Mouse (Mus musculus): ENCODE measurements around the gene Srrt. TPM values are rescaled to one million over a fixed set of nuclear protein-coding genes. Genes with fewer than 3 reads are reported as not detected.

Srrt gene
- total RNA-seq, 1 experiment from 2014 or later: 326 TPM

DNA sequence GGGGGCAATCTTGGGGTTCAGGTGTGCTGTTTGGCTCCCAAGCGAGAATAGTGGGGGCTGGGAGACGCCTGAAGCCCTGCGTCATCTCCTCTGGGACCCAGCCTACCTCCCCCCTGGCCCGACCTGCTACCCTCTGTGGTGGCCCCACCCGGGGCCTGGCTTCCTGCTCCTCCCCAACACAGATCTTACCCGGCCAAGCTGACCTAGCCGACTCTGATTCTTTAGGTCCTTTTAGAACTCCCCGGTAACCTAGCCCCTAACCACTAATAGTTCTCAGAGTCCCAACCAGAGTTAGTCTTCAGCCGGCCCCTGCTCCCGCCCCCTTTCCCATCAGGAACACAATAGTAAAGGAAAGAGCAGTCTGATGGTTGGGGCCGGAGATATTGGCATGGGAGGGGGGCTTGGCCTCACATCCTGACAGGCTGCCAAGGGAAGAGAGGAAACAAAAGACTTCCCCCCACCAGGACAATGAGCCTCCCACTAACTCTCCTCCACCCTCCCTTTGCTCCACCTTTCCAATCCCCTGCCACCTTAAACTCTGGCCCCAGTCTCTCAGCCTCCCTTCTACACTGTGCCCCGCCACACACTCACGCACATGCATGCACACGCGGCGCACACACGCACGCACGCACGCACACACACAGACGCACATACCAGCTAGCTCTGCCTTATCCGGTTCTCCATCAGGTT, 32.0 kb upstream of the Srrt start:
- ATAC-seq (ENCODE audit: extremely low read depth, insufficient number of reproducible peaks, low FRiP score, poor library complexity, severe bottlenecking): no peak

DNA sequence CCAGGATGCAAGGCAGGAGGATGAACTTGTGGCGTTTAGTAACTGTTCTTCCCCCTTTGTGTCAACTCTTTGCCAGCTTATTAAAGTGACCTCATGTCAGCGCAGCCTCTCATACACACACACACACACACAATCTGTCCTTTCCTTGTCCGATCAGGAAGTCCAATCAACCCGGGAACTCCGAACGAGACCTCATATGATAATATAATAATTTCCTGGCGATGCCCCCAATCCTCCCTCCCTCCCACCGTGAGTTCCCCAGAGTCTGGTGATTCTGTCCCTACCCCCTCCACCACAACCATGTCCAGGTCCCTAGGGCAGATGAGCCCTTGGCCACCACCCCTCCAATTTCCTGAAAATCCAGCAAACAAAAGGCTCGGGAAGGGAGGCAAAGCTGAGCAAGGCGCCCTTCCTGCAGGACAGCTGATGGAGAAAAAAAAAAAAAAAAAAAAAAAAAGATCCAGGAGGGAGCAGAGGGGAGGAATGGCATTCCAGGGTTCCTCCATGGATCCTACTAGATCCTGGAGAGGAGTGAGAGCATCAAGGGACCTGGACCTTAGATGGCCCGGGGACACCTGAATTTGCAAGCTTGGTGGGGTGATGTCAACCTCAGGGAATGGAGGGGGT, 31.3 kb upstream of the Srrt start:
- ATAC-seq (ENCODE audit: extremely low read depth, insufficient number of reproducible peaks, low FRiP score, poor library complexity, severe bottlenecking): no peak

DNA sequence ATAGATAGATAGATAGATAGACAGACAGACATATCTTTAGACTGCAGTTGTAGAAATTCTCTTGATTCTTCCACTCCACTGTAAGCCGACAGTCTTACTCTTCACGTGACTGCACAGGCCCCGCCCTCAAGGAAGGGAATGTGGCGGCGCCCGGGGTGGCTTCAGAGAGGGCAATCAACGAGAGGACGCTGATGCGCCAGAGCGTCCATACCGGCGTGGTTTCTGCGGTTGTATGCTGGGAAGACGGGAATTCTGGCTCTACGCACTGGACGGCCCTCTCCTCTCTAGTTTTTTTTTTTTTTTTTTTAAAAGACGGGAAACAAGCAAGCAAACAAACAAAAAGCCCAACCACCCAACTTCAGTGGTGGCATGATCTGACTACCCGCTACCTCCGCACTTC, 30.8 kb upstream of the Srrt start:
- peak; percentile 47; the same call in 1 of the 2 replicates for ATAC-seq (ENCODE audit: extremely low read depth, insufficient number of reproducible peaks, low FRiP score, poor library complexity, severe bottlenecking)

DNA sequence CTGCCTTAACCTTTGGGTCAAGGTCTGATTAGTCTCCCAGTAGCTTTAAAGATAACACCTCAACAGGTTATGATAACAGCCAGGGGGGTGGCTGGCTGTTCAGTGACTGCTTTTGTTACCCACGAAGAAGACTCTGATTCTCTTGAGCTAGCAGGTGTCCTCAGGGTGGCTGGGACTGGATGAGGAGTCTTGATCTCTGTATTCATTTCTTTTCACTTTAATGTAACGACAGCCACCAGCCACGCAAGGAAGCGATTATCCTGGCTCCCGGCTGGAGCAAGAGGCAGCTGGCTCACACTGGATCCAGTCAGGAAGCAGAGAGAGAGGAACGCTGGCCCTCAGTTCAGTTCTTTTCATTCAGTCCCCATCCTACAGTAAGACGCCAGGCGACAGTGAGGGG, 29.7 kb upstream of the Srrt start:
- no peak for ATAC-seq (ENCODE audit: extremely low read depth, insufficient number of reproducible peaks, low FRiP score, poor library complexity, severe bottlenecking)

DNA sequence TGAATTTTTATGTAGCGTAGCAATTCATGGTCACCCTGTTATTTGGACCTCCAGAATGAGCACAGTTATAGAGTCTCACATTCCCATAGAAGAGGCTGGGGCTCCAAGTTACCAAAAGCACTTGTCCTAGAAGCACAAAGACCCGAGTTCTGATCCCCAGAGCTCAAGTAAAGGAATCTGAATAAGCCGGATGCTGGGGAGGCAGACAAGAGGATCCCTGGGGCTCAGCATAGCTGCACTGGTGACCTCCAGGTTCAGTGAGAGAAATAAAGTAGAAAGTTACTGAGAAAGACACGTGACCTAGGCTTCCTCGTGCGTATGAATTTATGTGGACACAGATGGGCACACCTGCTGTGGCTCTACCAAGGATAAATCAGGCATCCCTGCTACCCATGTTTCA, 27.6 kb upstream of the Srrt start:
- no peak for ATAC-seq (ENCODE audit: extremely low read depth, insufficient number of reproducible peaks, low FRiP score, poor library complexity, severe bottlenecking)

DNA sequence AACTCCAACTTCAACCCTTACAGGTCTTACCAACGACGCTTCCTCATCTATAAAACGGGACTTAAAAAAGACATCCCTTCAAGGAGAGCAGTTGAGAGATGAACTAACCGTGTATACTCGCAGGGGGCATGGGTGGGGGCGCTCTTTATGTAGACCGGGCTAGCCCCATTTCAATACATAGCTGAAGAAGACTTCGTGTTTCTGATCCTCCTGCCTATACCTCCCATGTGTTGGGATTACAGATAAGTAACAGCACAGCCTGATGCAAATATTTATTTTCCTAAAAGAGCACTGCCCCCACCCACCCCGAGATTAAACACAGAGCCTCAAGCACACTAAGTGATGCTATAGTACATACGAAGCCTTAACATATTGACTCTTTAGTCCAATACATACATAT, 26.8 kb upstream of the Srrt start:
- ATAC-seq (ENCODE audit: extremely low read depth, insufficient number of reproducible peaks, low FRiP score, poor library complexity, severe bottlenecking): no peak

DNA sequence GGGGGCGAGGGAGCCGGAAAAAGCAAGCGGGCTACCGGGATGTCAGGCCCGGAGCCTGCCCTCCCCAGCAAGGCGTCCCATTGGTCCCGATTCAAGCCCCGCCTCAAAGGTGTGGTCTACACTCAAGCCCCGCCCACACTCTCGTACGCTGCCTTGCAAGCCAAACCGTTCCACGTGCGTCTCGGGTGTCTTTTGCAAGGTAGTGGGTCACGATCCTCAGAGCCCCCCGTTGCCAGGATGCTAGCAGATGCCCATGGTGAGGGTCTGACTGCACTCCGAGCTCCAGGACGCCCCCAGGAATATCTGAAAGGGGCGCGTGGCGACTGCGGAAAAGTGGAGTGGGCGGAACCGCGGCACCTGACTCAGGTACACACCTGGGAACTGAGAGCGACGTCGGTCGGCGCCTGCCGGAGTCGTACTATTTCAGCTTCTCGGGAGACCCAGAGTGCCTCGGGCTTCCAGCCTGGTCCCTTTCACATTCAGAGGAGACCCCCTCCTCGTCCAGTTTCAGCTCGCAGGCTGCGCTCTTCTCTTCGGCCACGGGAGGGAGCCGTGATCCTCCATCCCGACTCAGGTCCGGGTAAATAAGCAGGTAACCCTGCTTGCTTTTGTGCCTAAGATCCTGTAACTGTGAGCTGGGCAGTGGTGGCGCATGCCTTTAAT, 26.2 kb upstream of the Srrt start, which contains the start of gene Slc12a9:
Gene Slc12a9 (minus strand): TSS at position 86 of the 663 bp plus-strand sequence.
- ATAC-seq (ENCODE audit: extremely low read depth, insufficient number of reproducible peaks, low FRiP score, poor library complexity, severe bottlenecking): peak; percentile 92

DNA sequence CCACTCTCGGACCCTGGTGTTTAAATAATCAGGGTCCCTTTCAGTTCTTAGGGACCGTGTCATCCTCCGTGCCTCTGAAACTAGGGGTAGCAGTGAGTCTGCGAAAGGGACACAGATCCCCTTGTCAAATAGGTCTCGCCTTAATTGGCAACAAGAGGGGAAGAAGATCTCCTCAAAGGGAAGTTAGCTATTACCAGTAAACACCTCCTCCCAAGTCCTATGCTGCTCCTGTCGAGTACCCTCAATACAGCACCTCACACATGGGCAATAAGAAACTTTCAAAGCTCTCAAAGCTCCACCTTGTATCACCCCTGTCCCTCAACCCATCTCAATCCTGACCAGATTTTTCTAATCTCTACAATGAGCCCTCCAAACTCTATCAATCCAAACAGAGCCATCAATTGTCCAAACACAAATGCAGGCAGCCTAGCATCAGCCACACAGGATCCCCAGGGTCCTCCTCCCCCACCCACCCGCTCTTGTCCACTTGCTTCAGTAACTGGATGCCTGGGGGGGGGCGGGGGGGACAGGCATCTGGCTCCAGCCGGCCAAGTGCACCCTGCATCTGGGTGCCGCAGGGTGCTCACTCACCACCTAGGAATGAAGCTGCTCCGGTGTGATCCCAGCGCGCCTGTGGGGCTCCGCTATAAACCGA, 25.5 kb upstream of the Srrt start:
- no peak for ATAC-seq (ENCODE audit: extremely low read depth, insufficient number of reproducible peaks, low FRiP score, poor library complexity, severe bottlenecking)

DNA sequence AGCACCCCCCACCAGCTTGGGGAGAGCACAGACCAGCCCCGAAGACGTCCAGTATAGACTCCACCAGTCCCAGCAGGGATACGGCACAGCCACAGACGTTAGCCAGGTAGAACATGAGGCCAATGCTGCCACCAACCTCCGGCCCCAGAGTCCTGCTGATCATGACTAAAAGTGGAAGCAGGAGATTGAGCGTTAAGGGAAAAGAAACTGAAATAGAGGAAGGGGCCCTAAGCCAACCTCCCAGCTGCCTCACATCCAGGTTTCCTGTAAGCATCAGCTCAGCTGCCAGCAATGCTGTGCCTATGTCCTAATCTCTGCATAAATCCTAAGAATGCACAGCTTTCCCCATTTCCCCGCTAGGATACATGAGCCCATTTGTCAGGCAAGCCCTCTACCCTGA, 23.4 kb upstream of the Srrt start:
- ATAC-seq (ENCODE audit: extremely low read depth, insufficient number of reproducible peaks, low FRiP score, poor library complexity, severe bottlenecking): no peak

DNA sequence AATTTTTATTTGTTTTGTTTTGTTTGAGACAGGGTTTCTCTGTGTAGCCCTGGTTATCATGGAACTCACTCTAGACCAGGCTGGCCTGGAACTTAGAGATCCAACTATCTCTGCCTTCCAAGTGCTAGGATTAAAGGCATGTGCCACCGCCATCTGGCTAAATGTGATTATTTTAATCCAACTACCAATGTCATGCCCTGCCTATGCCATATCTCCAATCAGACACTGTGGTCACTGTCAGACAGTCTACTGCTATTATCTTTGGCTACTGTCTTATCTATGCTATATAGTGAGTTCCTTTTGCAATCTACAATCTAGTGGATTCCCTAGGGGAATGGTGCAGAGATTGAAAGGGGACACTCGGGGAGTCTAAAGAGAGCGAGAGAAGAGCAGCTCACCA, 13.5 kb upstream of the Srrt start:
- no peak for ATAC-seq (ENCODE audit: extremely low read depth, insufficient number of reproducible peaks, low FRiP score, poor library complexity, severe bottlenecking)

DNA sequence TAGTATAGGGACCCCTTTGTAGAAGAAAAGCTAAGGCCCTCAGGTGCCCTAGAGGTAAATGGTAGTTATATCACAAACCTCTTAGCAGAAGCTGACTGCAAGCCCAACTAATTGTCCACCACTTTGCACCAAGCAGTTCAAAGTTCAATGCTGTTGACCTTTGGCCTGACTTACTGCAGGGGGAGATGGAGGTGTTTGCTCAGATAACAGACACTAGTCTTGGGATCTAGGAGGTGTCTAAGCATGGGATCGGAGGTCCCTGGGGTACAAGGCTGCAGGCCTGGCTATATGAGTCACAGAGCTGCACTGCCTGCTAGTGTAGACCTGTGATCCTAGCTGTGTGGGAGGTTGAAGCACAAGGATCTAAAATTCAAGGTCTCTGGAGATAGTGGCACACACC, 11.1 kb upstream of the Srrt start:
- ATAC-seq (ENCODE audit: extremely low read depth, insufficient number of reproducible peaks, low FRiP score, poor library complexity, severe bottlenecking): no peak

DNA sequence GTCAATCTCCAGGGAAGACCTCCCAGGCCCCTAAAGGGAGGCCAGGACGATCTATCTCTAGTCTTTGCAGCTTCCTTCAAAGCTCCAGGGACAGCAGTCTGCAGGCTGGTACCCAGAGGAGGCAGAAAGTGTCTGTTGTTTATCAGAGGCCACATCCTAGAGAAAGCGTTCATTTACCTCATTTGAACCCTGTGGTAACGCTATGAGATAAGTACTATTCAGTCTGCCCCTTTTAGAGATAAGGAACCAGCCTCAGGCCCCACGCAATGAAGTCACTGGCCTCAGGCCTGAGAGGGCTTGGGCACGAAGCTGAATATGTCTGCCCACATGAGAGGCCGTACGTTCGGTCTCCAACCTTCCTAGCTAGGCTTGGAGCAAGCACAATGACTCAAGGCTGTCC, 9.9 kb upstream of the Srrt start:
- ATAC-seq (ENCODE audit: extremely low read depth, insufficient number of reproducible peaks, low FRiP score, poor library complexity, severe bottlenecking): no peak

DNA sequence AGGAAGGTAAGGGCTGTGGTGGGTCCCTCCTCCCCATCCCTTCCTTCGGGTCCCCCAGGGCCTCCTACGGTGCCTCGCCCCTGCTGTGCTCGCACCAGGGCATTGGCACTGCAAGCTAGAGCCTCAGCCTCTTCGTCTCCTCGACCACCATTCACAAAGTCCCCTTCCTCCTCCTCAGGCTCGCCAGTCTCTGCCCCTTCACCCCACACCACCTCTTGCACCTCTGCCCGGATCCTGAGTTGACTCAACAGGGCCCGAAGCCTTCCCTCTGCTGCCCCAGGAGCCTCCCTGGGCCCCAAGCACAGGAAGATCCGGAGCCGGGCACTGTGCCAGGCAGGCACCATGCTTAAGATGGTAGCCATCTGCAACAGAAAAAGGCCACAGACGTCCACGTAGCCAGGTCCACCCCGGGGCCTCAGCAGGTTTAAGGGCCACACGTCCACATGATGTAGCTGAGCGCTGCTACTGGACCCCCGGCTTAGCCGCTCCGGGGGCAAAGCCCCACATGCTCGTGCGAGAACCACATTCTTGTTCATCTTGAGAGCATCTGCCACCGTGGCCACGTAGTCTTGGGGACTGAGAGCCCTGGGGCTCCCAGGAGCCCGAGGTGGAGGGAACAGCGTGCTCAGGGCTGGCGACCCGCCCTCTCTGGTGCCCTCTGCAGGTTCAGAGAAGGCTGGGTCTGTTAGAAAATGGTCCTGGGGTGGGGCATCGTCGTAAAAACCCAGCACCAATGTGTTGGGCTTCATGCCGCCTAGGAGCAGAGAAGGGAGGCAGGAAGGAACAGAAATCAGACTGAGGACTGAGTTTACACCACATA, 7.8 kb upstream of the Srrt start:
- ATAC-seq (ENCODE audit: extremely low read depth, insufficient number of reproducible peaks, low FRiP score, poor library complexity, severe bottlenecking): no peak

DNA sequence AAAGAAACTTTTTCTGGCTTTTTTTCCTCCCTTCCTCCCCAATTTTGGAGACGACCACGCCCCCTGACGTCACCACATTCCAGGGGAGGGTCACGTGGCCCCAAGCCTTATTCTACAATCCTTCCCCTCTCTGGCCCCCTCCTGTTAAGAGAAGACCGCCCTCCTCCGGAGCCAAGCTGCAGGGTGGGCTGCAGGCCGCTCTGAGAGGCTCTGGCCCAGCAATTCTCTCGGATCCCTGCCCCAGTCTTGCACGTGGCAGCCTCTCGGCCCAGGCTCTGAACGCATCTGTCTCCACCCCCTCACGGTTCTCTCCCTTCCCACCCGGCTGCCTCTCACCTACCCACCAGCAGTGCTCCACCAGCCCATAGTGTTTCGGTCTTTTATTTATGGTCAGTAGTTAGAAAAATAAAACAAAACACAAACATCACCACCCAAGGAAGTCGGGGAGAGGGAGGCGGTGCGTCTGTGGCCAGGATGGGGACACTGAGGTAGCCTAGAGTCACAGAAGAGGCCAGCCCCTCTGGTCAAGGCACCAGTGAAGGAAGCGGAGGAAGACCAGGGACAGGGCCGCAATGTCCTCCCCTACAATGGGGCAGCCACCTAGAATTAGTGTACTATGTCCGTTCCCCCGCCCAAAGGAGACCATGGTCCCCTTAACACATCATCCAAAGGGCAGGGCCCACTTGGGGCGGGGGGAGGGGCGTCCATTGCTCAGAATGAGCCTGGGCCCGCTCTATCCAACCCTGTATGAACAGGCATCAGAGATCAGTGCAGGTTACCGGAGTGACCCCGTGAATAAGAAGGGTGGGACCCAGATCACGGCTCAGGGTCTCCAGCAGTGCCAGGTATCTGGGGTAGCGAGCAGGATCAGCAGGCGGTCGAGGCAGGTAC, 7.0 kb upstream of the Srrt start, which contains the start of gene Trip6:
Gene Trip6 (minus strand): TSS at position 212 of the 891 bp plus-strand sequence.
- no peak for ATAC-seq (ENCODE audit: extremely low read depth, insufficient number of reproducible peaks, low FRiP score, poor library complexity, severe bottlenecking)

DNA sequence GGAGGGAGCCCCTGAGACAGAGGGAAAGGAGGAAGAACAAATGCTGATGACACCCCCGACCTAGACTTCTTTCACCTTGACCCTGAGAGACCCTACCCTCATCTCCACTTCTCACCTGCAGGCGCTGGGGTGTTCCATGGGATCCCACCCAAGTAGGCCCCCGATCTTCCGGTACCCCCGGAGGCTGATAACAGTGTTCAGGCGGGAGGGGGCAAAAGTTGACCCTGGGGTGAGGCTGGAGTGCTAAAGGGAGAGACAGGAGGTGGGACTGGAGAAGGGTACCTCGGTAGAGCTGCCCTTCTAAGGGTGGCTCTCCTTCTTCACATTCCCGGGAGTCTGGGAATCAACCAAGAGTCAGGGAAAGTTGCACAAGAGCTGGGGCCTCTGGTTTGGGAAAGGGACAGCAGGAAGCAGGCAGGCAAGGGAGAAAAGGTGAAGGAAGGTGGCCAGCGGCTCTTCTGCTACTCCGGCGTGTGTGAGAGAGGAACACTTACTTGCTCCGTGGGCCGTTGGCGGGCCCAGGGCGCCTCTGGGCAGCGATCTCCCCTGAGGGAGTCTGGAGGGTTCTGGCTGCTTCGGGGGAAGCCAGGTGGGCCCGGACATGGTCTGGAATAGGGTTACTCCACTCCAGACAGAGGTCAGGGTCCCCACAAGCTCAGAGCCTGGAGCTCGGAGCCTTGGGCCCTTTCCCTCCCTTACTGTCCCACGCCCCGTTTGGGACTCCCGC, 6.2 kb upstream of the Srrt start:
- no peak for ATAC-seq (ENCODE audit: extremely low read depth, insufficient number of reproducible peaks, low FRiP score, poor library complexity, severe bottlenecking)

DNA sequence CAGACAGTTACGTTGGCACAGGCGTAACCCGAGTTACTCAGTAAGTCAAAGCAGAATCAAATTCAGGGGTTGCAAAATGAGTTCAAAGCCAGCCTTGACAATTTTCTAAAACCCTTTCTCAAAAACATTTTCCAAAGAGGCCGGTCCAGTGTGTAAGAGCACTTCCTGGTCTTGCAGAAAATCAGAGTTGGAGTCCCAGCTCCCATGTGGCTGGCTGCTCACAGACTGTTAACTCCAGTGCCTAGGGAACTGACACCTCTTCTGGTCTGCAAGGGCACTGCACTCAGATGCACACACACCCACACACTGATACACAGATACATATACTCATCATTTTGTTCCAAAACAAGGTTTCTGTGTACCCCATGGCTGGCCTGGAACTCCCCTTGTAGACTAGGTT, 882 bp upstream of the Srrt start:
- ATAC-seq (ENCODE audit: extremely low read depth, insufficient number of reproducible peaks, low FRiP score, poor library complexity, severe bottlenecking): no peak

DNA sequence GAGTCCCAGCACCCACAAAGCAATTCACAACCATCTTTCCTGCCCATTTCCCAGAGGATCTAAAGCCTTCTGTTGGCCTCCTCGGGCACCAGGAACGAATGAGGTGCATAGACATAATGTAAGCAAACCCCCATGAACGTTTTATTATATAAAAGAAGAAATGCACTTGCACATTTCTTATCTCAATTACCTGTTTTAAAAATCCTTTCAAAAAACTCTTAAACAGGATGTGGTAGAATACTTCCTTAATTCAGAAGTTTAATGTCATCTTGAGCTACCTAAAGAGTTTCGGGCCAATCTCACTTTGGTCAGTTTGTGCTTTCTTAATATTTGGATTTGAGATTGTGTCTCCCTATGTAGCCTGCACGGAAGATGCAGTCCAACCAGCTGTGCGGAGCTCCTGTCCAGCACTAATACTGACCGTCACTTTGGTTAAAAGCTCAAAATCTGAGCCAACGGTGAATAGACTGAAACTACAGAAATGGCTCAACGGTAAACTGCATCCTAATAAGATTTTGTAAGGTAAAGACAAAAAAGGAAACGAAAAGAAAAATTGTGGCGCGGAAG, 952 bp downstream of the Srrt start:
- ATAC-seq (ENCODE audit: extremely low read depth, insufficient number of reproducible peaks, low FRiP score, poor library complexity, severe bottlenecking): no peak

Data from neutrophil, adult 5-6 weeks (primary cell).